Mouse (Mus musculus): ENCODE data around the gene Aox2.

DNA sequence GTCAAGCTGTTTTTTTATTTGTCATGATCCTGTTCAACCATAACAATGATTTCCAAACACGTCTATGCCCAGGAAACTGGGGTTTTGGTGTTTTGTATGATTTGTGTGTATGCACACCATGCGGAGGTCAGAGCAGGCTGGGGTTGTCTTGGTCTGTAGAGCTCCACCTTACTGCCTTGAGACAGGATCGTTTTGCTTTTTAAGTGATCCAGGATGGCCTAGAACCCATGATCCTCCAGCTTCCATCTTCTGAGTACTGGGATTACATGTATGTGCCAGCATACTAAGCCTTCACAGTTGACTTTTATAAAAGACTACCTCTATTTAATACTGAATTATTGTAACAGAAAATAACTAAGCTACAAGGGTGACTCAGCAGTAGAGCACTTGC is 132.1 kb downstream of the Aox2 start:
- TF ChIP-seq CTCF (IDR thresholded peaks at IDR 0.05; ENCODE audit: borderline replicate concordance, insufficient read depth, low read length) = no peak
- TF ChIP-seq POLR2A (IDR thresholded peaks at IDR 0.05; ENCODE audit: low read depth, low read length) = no peak
